Mouse (Mus musculus): ENCODE data around the gene Ache. TPM values are rescaled to one million over a fixed set of nuclear protein-coding genes. Genes with fewer than 3 reads are reported as not detected.
A peak's percentile ranks its signal among the peaks of the same experiment; 100 is the strongest.

Gene Ache
- total and polyA plus RNA-seq, 2 experiments from 2014 or later = 157 to 210 TPM

- Histone ChIP-seq H3K9me3 (ENCODE audit: low read length) (no peaks in the 10 kb centered on the region), H3K4me2 (ENCODE audit: low read depth, low read length) (peak overlapping the region; percentile 95), H3K27me3 (ENCODE audit: insufficient read depth, low read length) (no peaks in the 10 kb centered on the region), H3K36me3 (ENCODE audit: insufficient read depth, low read length) (0 out of 2 replicates have a peak, but pooled peaks cover under 1% of the 10 kb centered on the region), H3K27ac (peak overlapping the region; percentile 60), H3K4me3 (ENCODE audit: low read length) (peak overlapping the region; percentile 58), H3K9ac (replicated peaks; ENCODE audit: low read length) (peak overlapping the region; percentile 64), H3K4me1 (ENCODE audit: insufficient read depth, low read length) (no peaks in the 10 kb centered on the region)
- WGBS = 16% methylated on average over 15 of the region's 15 CpGs
- DNase-seq (ENCODE audit: low spot score) (no peak), ATAC-seq (peak; percentile 66)
- no peak for TF ChIP-seq CTCF (IDR thresholded peaks at IDR 0.05; ENCODE audit: low read depth)
These were observed 45.7 kb downstream of the Ache start for GRCm38 (mm10) chr5:137332857-137333511.

GRCm38 (mm10) chr5:137333512-137334174 is 46.3 kb downstream of the Ache start, which contains the start of gene Slc12a9:
TSS of gene Slc12a9 (minus strand) at chr5:137333597.
- no peaks in the 10 kb centered on the region for H3K36me3 ChIP-seq (ENCODE audit: insufficient read depth, low read length)
- TF ChIP-seq CTCF (IDR thresholded peaks at IDR 0.05; ENCODE audit: low read depth) = peak; percentile 86
- peak within 1 kb of the TSS; percentile 64 for H3K9ac ChIP-seq (replicated peaks; ENCODE audit: low read length)
- H3K4me2 ChIP-seq (ENCODE audit: low read depth, low read length) = peak within 1 kb of the TSS; percentile 95
- 0% methylated on average over 44 of the region's 44 CpGs for WGBS
- peak within 1 kb of the TSS; percentile 60 for H3K27ac ChIP-seq
- peak; percentile 93 for ATAC-seq
- no peaks in the 10 kb centered on the region for H3K27me3 ChIP-seq (ENCODE audit: insufficient read depth, low read length)
- H3K4me3 ChIP-seq (ENCODE audit: low read length) = peak within 1 kb of the TSS; percentile 58
- peak; percentile 97 for DNase-seq (ENCODE audit: low spot score)
- H3K4me1 ChIP-seq (ENCODE audit: insufficient read depth, low read length) = no peaks in the 10 kb centered on the region
- no peaks in the 10 kb centered on the region for H3K9me3 ChIP-seq (ENCODE audit: low read length)

GRCm38 (mm10) chr5:137334317-137334716 is 47.0 kb downstream of the Ache start:
- Histone ChIP-seq H3K9me3 (ENCODE audit: low read length) (no peaks in the 10 kb centered on the region), H3K4me3 (ENCODE audit: low read length) (0 out of 2 replicates have a peak overlapping the region, but pooled peaks have one; percentile 58), H3K36me3 (ENCODE audit: insufficient read depth, low read length) (no peaks in the 10 kb centered on the region), H3K27ac (no peak overlapping the region), H3K9ac (replicated peaks; ENCODE audit: low read length) (no peak overlapping the region), H3K27me3 (ENCODE audit: insufficient read depth, low read length) (no peaks in the 10 kb centered on the region), H3K4me1 (ENCODE audit: insufficient read depth, low read length) (peaks cover 5% of the 10 kb centered on the region), H3K4me2 (ENCODE audit: low read depth, low read length) (peak overlapping the region; percentile 95; the same call in 1 of the 2 replicates)
- 55% methylated on average over 10 of the region's 10 CpGs for whole genome bisulfite sequencing
- no peak for TF ChIP-seq CTCF (IDR thresholded peaks at IDR 0.05; ENCODE audit: low read depth)
- no peak for ATAC-seq
- no peak for DNase-seq (ENCODE audit: low spot score)

GRCm38 (mm10) chr5:137335066-137335465 is 47.7 kb downstream of the Ache start:
- H3K9me3 ChIP-seq (ENCODE audit: low read length) = no peaks in the 10 kb centered on the region
- DNase-seq (ENCODE audit: low spot score) = no peak
- ATAC-seq = no peak
- H3K4me1 ChIP-seq (ENCODE audit: insufficient read depth, low read length) = peaks cover 9% of the 10 kb centered on the region
- no peak overlapping the region for H3K27ac ChIP-seq
- H3K4me2 ChIP-seq (ENCODE audit: low read depth, low read length) = no peak overlapping the region
- H3K9ac ChIP-seq (replicated peaks; ENCODE audit: low read length) = no peak overlapping the region
- no peaks in the 10 kb centered on the region for H3K27me3 ChIP-seq (ENCODE audit: insufficient read depth, low read length)
- no peak overlapping the region for H3K4me3 ChIP-seq (ENCODE audit: low read length)
- TF ChIP-seq CTCF (IDR thresholded peaks at IDR 0.05; ENCODE audit: low read depth) = no peak
- 69% methylated on average over 6 of the region's 6 CpGs for WGBS
- no peaks in the 10 kb centered on the region for H3K36me3 ChIP-seq (ENCODE audit: insufficient read depth, low read length)

GRCm38 (mm10) chr5:137337190-137337589 is 49.9 kb downstream of the Ache start:
- Histone ChIP-seq H3K27ac (no peak overlapping the region), H3K27me3 (ENCODE audit: insufficient read depth, low read length) (no peaks in the 10 kb centered on the region), H3K4me2 (ENCODE audit: low read depth, low read length) (no peak overlapping the region), H3K36me3 (ENCODE audit: insufficient read depth, low read length) (no peaks in the 10 kb centered on the region), H3K9me3 (ENCODE audit: low read length) (no peaks in the 10 kb centered on the region), H3K4me3 (ENCODE audit: low read length) (no peak overlapping the region), H3K9ac (replicated peaks; ENCODE audit: low read length) (no peak overlapping the region), H3K4me1 (ENCODE audit: insufficient read depth, low read length) (peaks cover 9% of the 10 kb centered on the region)
- ATAC-seq = no peak
- 55% methylated on average over 8 of the region's 8 CpGs for WGBS
- TF ChIP-seq CTCF (IDR thresholded peaks at IDR 0.05; ENCODE audit: low read depth) = no peak
- DNase-seq (ENCODE audit: low spot score) = no peak

GRCm38 (mm10) chr5:137338256-137338655 is 50.9 kb downstream of the Ache start:
- WGBS = under 1% methylated on average over 19 of the region's 19 CpGs

More at GRCm38 (mm10) chr5:137338256-137338655, 50.9 kb downstream of the Ache start:
- Histone ChIP-seq H3K36me3 (ENCODE audit: insufficient read depth, low read length) (no peaks in the 10 kb centered on the region), H3K4me3 (ENCODE audit: low read length) (peak overlapping the region; percentile 40), H3K27me3 (ENCODE audit: insufficient read depth, low read length) (no peaks in the 10 kb centered on the region), H3K4me2 (ENCODE audit: low read depth, low read length) (peak overlapping the region; percentile 67), H3K27ac (peak overlapping the region; percentile 70), H3K9me3 (ENCODE audit: low read length) (no peaks in the 10 kb centered on the region), H3K9ac (replicated peaks; ENCODE audit: low read length) (peak overlapping the region; percentile 56), H3K4me1 (ENCODE audit: insufficient read depth, low read length) (peaks cover 9% of the 10 kb centered on the region)
- no peak for TF ChIP-seq CTCF (IDR thresholded peaks at IDR 0.05; ENCODE audit: low read depth)
- ATAC-seq (peak; percentile 87), DNase-seq (ENCODE audit: low spot score) (peak; percentile 97)
